Mouse (Mus musculus) lung, postnatal 0 days (tissue): ENCODE data around the gene Cybrd1. TPM values are rescaled to one million over a fixed set of nuclear protein-coding genes. Genes with fewer than 3 reads are reported as not detected.
A peak's percentile ranks its signal among the peaks of the same experiment; 100 is the strongest.

ENCODE experiments used
- ATAC-seq: fragments of 200-750 bp; cut with Nextera tagmentation; 2 replicates; pipeline ENCODE4 v1.8.0; 2017; ENCODE audit warnings: moderate library complexity
- DNase-seq: peaks from one replicate; pipeline ENCODE4 v3.0.0-alpha.2; 2016; ENCODE audit warnings: low spot score
- H3K27ac ChIP-seq: fragments of 300-500 bp; sonication (generic); 2 replicates; pipeline ENCODE4 v1.5.1; 2014; ENCODE audit warnings: antibody characterized with exemption, mild to moderate bottlenecking, low read length, mixed read lengths
- H3K27me3 ChIP-seq: fragments of 300-500 bp; sonication (generic); replicated peaks from 2 replicates; pipeline ENCODE4 v1.6.1; 2014; ENCODE audit warnings: low read length, mixed read lengths; ENCODE audit not compliant: insufficient read depth
- H3K36me3 ChIP-seq: fragments of 300-500 bp; sonication (generic); 2 replicates; pipeline ENCODE4 v1.6.1; 2014; ENCODE audit warnings: low read length, mixed read lengths; ENCODE audit not compliant: insufficient read depth
- H3K4me1 ChIP-seq: fragments of 300-500 bp; sonication (generic); 2 replicates; pipeline ENCODE4 v1.6.1; 2014; ENCODE audit warnings: antibody characterized with exemption, low read depth, low read length, mixed read lengths; ENCODE audit not compliant: insufficient read depth
- H3K4me2 ChIP-seq: fragments of 300-500 bp; sonication (generic); replicated peaks from 2 replicates; pipeline ENCODE4 v1.6.1; 2014; ENCODE audit warnings: low read depth, mild to moderate bottlenecking, low read length, moderate library complexity, mixed read lengths
- H3K4me3 ChIP-seq: fragments of 300-500 bp; sonication (generic); 2 replicates; pipeline ENCODE4 v1.5.1; 2014; ENCODE audit warnings: low read depth, low read length
- H3K9ac ChIP-seq: fragments of 300-500 bp; sonication (generic); replicated peaks from 2 replicates; pipeline ENCODE4 v1.6.1; 2014; ENCODE audit warnings: low read depth, mild to moderate bottlenecking
- H3K9me3 ChIP-seq: fragments of 300-500 bp; sonication (generic); 2 replicates; pipeline ENCODE4 v1.6.1; 2016; ENCODE audit warnings: low read length, mixed read lengths
- CTCF ChIP-seq: IDR thresholded peaks from 2 replicates; pipeline ENCODE4 v1.5.1; 2016; ENCODE audit warnings: antibody characterized with exemption, mild to moderate bottlenecking
- EP300 ChIP-seq: IDR thresholded peaks from 2 replicates; pipeline ENCODE4 v1.6.1; 2016; ENCODE audit warnings: antibody characterized with exemption, mild to moderate bottlenecking, control low read depth
- WGBS: fragments of 180-500 bp; shearing (Covaris S2); extraction: QIAGEN DNeasy Blood & Tissue Kit; methylation state at CpG from one replicate; pipeline ENCODE4 v1.1.7; 2014; 5-methylcytosine and 5-hydroxymethylcytosine counted together
- polyA plus RNA-seq: library from polyadenylated mRNA; unstranded; fragments of >200 nt; fragmentation: Nextera tagmentation; extraction: Ambion mirVana; gene quantifications from 2 replicates; pipeline ENCODE4 v1.2.1, GENCODE M21; 2015

Gene Cybrd1
- polyA plus RNA-seq, 1 experiment from 2014 or later: 4.5 TPM

- ATAC-seq (no peak), DNase-seq (no peak)
- Histone ChIP-seq H3K9me3 (no peaks in the 10 kb centered on the region), H3K9ac (no peak overlapping the region), H3K27ac (no peak overlapping the region), H3K36me3 (peaks cover 5% of the 10 kb centered on the region), H3K27me3 (no peaks in the 10 kb centered on the region), H3K4me2 (no peak overlapping the region), H3K4me3 (no peak overlapping the region), H3K4me1 (no peaks in the 10 kb centered on the region)
- TF ChIP-seq CTCF: no peak
- TF ChIP-seq EP300: no peak
- 62% methylated on average over 3 of the region's 3 CpGs for WGBS
These were observed 28.0 kb upstream of the Cybrd1 start for GRCm38 (mm10) chr2:71089766-71090165.

DNA sequence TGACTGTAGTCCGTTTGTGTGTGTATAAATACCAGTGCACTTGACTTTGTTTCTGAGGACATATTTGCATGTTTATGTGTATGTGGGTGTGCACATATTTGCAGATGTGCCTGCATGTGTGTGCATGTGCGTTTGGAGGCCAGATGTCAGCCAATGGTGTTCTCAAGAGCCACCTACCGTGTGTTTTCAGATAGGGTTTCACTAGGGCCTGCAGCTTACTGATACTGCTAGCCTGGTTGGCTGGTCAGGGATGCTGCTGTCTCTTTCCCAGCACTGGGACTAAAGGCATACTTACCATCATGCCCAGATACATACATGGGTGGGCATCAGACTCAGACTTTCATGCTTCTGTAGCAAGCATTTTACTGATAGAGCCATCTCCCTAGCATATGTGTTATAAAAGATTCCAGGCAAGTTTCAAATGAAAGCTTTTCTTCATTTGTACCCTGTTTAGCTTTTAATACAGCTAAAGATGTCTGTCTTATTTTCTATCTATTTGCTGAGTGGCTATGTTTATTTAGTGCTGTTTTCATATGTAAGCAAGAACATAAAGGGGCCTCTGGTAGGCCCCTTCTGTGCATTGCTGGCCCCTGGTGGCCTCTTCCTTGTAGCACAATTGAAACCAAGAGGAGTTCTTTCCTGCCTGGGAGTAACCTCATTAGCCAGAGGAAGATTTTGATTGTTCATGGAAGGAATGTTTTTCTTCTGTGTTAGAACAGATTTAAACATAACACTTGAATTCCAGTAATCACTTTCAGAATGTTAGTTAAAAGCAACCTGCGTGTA, 26.9 kb upstream of the Cybrd1 start:
- Histone ChIP-seq H3K27me3 (no peaks in the 10 kb centered on the region), H3K9me3 (no peaks in the 10 kb centered on the region), H3K36me3 (peaks cover 5% of the 10 kb centered on the region), H3K27ac (no peak overlapping the region), H3K4me2 (no peak overlapping the region), H3K4me3 (no peak overlapping the region), H3K4me1 (no peaks in the 10 kb centered on the region), H3K9ac (no peak overlapping the region)
- 75% methylated on average over 4 of the region's 4 CpGs for WGBS
- peak; percentile 62 for TF ChIP-seq CTCF
- TF ChIP-seq EP300: no peak
- DNase-seq: peak; percentile 47
- no peak for ATAC-seq

DNA sequence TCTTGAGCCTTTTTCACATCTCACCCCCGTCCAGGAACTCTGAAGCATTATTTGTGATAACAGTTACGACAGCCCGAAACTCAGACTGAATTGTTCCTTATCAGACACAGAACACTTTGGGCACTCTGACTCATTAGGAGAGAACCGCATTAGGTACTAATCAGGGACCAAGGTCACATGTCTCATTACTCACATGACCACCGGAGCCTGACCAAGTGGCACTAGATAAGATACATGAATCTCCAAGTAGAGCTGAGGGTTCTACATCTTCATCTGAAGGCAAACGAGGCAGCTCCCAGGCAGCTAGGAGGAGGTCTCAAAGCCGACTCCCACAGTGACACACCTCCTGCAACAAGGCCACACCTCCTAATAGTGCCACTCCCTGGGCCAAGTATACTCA, 21.6 kb upstream of the Cybrd1 start:
- no peak for ATAC-seq
- no peaks in the 10 kb centered on the region for H3K9me3 ChIP-seq
- no peak for TF ChIP-seq CTCF
- TF ChIP-seq EP300: no peak
- H3K36me3 ChIP-seq: no peaks in the 10 kb centered on the region; the same call in 1 of the 2 replicates
- no peak overlapping the region for H3K9ac ChIP-seq
- no peak overlapping the region for H3K27ac ChIP-seq
- no peaks in the 10 kb centered on the region for H3K4me1 ChIP-seq
- H3K27me3 ChIP-seq: no peaks in the 10 kb centered on the region
- WGBS: 44% methylated on average over 7 of the region's 7 CpGs
- H3K4me2 ChIP-seq: no peak overlapping the region
- no peak overlapping the region for H3K4me3 ChIP-seq
- DNase-seq: no peak

DNA sequence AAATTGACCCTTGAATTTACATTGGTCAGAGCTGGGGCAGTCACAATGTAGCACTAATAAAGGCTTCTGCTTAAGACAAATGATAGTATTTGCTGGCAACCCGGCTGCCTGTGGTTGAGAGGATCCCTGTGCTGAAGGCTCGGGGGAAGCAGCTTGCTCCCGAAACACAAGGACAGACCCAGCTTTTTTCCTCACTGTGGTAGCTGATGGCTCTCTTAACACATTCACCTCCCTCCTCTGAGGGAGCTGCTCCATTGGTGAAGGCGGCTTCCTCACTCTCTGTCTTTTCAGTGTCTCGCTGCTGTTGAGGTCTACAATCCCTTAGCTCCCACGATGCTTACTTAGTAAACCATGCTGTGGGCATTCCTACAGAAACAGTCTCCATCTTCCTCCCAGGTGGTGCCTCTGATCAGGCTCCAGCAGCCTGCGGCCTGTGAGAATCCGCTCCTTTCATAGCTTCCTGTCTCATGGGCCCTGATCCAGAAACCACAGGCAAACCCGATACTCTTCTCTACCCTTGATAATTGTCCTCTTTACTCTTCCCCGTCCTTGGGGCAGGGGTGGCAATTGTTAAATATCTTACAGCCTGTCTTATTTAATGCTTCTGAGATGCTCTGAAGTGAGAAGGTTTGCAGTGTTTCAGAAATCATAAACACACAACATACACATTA, 15.0 kb upstream of the Cybrd1 start:
- no peak overlapping the region for H3K4me3 ChIP-seq

GRCm38 (mm10) chr2:71103292-71103680, 14.4 kb upstream of the Cybrd1 start:
- Histone ChIP-seq H3K9me3 (no peaks in the 10 kb centered on the region), H3K36me3 (no peaks in the 10 kb centered on the region), H3K27me3 (no peaks in the 10 kb centered on the region), H3K4me2 (no peak overlapping the region), H3K9ac (no peak overlapping the region), H3K4me3 (no peak overlapping the region), H3K27ac (no peak overlapping the region), H3K4me1 (no peaks in the 10 kb centered on the region)
- 78% methylated on average over 4 of the region's 4 CpGs for WGBS
- no peak for DNase-seq
- no peak for TF ChIP-seq CTCF
- no peak for TF ChIP-seq EP300
- ATAC-seq: no peak

More for the DNA sequence above, 15.0 kb upstream of the Cybrd1 start:
- TF ChIP-seq EP300: no peak
- TF ChIP-seq CTCF: no peak
- ATAC-seq (no peak), DNase-seq (no peak)
- no peaks in the 10 kb centered on the region for H3K4me1 ChIP-seq
- H3K27me3 ChIP-seq: no peaks in the 10 kb centered on the region
- no peaks in the 10 kb centered on the region for H3K9me3 ChIP-seq
- no peak overlapping the region for H3K9ac ChIP-seq
- H3K27ac ChIP-seq: no peak overlapping the region
- 77% methylated on average over 10 of the region's 10 CpGs for WGBS
- H3K4me2 ChIP-seq: no peak overlapping the region
- H3K36me3 ChIP-seq: no peaks in the 10 kb centered on the region

GRCm38 (mm10) chr2:71104696-71105095, 13.0 kb upstream of the Cybrd1 start:
- no peaks in the 10 kb centered on the region for H3K9me3 ChIP-seq
- no peaks in the 10 kb centered on the region for H3K27me3 ChIP-seq
- no peak overlapping the region for H3K27ac ChIP-seq
- 66% methylated on average over 3 of the region's 3 CpGs for WGBS
- H3K4me2 ChIP-seq: no peak overlapping the region
- DNase-seq (no peak), ATAC-seq (no peak)
- TF ChIP-seq CTCF (no peak), EP300 (no peak)
- no peak overlapping the region for H3K4me3 ChIP-seq
- H3K36me3 ChIP-seq: no peaks in the 10 kb centered on the region
- no peak overlapping the region for H3K9ac ChIP-seq
- no peaks in the 10 kb centered on the region for H3K4me1 ChIP-seq
